Mouse (Mus musculus) adrenal gland, adult 8-10 months (tissue): ENCODE measurements at regions not wholly inside any gene's neighbourhood (a gene's known extent, or its start where the extent isn't known, plus 50 kb on each side); places are given as distances from the start of the nearest gene placed in this dataset.

ENCODE experiments used
- DNase-seq: peaks from one replicate; pipeline ENCODE4 v3.0.0; 2022

DNA sequence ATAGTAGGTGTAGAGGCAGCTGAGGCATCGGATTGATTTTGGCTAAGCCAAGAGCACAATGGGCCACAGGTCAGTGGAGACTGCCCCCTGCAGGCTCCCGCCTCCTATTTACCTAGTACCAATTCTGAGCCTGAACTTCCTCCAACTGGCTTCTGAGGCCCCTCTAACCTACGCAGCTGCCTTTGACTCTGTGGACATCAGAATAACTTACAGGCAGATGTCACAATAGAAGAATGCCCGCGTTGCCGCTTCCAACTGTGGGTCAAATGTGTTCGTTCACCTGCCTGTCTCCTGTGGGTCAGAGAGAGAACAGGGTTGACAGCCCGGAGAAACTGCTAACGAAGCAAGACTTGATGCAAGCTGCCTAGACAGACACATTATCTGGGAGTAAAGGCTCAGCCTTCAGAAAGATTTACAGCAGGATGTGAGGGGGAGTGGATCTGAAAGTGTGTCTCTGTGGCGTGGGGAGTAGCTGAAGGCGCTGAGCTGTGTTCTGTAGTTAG, 153.2 kb downstream of the Gm10260 start:
- DNase-seq = peak; percentile 17

DNA sequence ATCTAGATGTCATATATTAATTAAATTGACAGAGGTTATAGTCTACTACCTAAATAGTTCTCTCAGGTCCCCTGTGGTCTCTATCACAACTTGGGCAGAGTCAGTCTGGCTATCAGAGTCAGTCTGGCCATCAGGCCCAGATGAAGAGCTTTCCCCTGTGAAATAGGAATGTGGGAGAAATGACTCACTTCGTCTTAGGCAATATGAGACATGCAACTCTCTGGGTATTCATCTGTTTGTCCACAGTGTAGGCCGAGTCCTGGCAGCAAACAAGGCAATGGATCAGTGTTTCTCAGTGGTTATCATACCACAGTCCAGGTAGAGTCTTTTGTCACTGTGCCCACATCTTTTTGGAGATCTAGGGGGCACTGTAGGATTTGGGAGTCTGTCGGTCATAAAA, 156.0 kb downstream of the Gm10260 start:
- peak; percentile 18 for DNase-seq

GRCm38 (mm10) chr13:97601135-97601730, 159.2 kb downstream of the Gm10260 start:
- no peak for DNase-seq

DNA sequence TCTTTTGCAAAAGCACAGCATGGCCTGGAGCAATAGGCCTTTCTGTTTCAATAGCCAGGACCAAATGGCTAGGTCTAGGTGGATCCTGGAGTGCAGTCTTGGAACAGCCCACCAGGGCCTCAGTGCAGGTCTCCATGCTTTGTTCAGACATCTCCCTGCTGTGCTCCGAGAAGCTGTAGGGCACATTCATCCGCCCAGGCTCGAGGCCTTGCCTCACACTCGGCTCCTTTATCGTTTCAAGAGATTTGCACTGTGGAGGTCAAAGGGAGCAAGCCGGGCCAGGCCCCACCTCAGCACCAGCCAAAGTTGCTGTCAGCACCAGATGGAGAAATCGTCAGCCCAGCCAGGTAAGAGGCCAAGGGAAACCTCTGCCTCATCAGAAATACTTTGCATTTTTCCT, 160.3 kb downstream of the Gm10260 start:
- no peak for DNase-seq

- no peak for DNase-seq
Observed at GRCm38 (mm10) chr13:97598507-97599431, 161.7 kb downstream of the Gm10260 start.

DNA sequence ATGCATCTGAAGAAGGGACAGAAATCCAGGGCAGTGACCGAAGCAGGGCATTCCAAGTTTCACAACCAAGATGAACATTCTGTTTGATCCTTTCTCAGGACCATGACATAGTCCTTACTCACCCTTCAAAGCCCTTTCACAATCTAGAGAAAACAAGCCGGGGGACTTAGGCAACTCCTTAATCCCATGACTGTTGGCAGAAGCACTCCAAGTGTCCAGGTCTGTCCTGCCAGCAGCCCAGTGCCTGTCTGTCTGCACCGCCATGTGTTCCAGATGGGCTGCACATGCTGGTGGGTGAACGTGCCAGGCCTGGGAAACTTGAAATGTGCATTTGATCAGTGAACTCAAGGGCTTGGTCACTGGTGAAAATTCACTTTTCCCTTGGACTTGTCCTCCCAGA, 165.6 kb downstream of the Gm10260 start:
- DNase-seq = peak; percentile 38

DNA sequence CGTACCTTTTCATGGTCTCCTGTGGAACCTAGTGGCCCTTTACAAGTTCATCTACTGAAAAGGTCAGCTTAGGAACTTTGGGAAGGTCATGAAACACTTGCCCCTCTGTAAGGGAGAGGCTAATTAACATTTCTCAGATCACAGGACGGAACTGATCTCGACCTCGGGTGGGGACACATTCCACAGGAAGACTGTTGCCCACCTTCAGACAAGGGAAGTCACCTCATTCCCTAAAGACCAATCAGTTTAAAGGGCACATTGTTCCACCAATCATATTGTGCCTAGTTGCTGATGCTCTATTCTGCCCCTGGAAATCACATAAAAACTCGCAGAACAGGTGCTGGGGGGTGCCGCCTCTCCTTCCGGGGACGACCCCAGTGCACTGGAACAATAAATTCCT, 170.8 kb downstream of the Gm10260 start:
- no peak for DNase-seq

- DNase-seq = no peak
Observed at GRCm38 (mm10) chr13:97588085-97588484, 172.3 kb downstream of the Gm10260 start.

- DNase-seq = no peak
Observed at GRCm38 (mm10) chr13:97587088-97587487, 173.3 kb downstream of the Gm10260 start.

- no peak for DNase-seq
Observed at GRCm38 (mm10) chr13:97584045-97584444, 176.4 kb downstream of the Gm10260 start.

- DNase-seq = no peak
Observed at GRCm38 (mm10) chr13:97581380-97581779, 179.1 kb downstream of the Gm10260 start.

GRCm38 (mm10) chr13:97580241-97580874, 180.1 kb downstream of the Gm10260 start:
- DNase-seq = no peak

- no peak for DNase-seq
Observed at GRCm38 (mm10) chr13:97578595-97578994, 181.8 kb downstream of the Gm10260 start.

GRCm38 (mm10) chr13:97577081-97577785, 183.2 kb downstream of the Gm10260 start:
- DNase-seq = no peak

DNA sequence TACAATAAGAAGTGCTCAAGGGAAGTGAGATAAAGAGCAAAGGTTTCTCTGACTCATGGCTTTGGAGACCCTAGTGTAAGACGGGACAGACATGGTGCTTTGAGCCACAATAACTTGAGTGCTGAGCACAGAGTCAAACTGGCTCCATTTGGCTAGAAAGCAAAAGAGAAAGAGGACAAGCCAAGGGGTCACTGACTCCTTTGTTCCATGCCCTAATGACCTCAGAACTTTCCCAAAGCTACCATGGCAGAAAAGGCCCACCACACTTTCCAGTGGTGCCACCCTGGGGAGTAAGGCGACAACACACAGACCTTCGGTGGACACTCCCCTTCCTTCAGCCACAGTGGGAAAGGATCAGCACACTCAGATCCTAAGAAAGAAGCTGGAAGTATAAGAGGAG, 186.8 kb downstream of the Gm10260 start:
- no peak for DNase-seq

DNA sequence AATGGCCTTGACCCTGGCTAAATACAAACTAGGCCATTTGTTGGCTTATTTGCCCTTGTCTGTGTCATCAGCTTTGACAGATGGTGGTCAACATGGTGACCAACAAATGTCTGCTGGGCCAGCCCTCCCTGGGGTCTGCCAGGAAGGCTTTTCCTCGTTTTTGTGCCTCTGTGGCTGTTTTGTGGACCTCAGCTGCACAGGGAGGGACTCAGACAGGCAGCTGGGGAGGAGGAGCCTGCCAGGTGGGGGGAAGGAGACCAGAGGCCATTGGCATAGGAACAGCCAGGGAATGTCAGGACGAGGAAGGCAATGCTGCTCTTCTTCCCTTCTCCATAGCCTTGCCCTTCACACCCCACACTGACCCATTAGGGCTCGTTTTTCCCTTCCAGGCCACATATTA, 188.1 kb downstream of the Gm10260 start:
- DNase-seq = no peak

GRCm38 (mm10) chr13:97570009-97570408, 190.4 kb downstream of the Gm10260 start:
- DNase-seq = no peak

DNA sequence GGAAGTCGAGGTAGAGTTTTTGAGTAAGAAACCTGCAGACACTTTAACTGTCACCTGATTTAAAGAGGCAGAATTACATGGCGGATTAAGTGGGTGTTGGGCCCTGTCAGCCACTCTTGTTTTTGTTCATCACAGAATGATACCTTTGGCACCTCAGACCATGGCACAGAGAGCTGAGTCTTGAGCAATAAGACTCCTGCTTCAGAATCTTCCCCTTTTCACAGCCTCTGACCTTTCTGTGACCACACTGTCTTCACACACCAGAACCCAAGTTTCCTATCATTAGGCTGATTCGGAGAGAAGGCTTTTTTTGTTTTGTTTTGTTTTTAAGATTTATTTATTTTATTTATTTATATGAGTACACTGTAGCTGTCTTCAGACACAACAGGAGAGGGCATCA, 192.8 kb downstream of the Gm10260 start:
- DNase-seq = no peak

GRCm38 (mm10) chr13:97566071-97566470, 194.4 kb downstream of the Gm10260 start:
- DNase-seq = no peak

- DNase-seq = no peak
Observed at GRCm38 (mm10) chr13:97562241-97562640, 198.2 kb downstream of the Gm10260 start.

DNA sequence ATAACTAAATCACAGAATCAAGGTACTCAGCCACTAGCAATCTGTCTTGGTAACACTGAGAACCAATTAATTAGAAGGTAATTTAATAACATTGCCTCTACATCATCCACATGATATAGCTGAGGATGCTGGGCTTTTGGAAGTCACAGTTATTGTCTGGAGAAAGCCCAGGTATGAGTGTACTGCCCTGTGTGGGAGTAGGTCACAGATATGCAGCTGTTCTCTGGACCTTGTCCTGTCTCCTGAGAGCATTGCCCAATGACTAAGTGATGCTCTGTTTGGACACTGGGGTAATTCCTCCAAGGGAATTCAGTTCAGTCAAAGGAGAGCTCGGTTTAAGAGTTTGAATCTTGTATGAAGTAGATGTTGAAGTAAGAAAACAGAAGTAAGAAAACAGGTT, 199.6 kb downstream of the Gm10260 start:
- no peak for DNase-seq

DNA sequence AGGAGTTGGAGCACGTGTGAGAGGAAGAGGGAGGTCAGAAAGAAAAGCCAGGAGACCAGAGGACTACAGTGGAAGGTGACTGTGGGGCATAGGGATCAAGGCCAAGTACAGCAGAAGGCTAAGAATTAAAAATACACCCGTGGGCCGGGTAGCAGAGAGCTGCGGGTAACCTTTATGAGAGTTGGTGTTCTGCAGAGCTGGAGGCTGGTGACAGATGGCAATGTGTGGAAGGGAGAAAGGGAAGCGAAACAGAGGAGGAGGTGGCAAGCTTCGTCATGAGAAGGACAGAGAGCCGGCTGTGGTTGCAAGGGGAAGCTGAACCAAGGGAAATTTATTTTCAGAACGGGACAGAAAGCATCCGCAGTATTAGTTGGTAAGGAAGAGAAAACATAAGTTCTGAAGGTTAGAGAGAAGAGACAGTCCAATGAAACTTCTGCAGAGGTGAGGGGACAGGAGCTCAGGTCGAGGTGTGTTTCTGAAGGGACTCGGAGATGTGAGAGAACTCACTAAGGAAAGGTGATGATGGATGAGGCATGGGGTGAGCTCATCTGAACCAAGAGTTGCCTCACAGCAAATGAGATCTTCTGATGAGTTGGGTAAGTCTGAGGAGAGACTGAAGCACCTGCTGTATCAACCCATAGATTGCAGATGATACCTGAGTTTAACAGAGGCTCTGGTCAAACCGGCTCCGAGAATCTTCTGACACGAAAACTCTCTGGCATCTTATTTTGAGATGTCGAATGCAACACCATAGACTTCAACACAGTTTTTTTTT, 200.6 kb downstream of the Gm10260 start:
- DNase-seq = no peak
